ENCODE assay signal across 9 mouse cellular contexts in the genomic region with DNA sequence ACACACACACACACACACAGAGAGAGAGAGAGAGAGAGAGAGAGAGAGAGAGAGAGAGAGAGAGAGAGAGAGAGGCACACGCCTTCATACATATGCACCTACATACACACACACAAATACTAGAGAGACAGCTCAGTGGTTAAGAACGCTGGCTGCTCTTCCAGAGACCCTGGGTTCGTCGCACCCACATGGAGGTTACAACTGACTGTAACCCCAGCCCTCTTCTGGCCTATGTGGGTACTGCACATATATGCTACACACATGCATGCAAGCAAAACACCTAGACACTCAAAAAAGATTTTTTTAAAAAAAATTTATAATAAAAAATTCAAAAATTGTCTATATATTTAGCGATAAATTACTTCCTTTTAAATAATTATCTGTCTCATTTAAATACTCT. TPM values are rescaled to one million over a fixed set of nuclear protein-coding genes. Genes with fewer than 3 reads are reported as not detected.
A peak's percentile ranks its signal among the peaks of the same experiment; 100 is the strongest.
DNase-seq lines count a peak whose midpoint lies in the region; ATAC-seq lines count a peak whose summit lies in the region.
"Had no signal": no experiment of that assay in that cellular context is flagged by ENCODE, and none has a peak within 500 bp of the region (broad histone marks: within the 10 kb centered on the region; RNA-seq: fewer than 3 reads in every experiment).

No protein-coding gene starts in this region.

- ATAC-seq in limb, embryonic 11.5 days (ENCODE audit: insufficient number of reproducible peaks, low FRiP score, low TSS enrichment, low read depth), result no peak
- ATAC-seq in intestine, embryonic 15.5 days, result no peak

- H3K27me3 ChIP-seq in limb, embryonic 11.5 days (ENCODE audit: control insufficient read depth, insufficient read depth, low read length), result no peaks in the 10 kb centered on the region
- no peaks in the 10 kb centered on the region for H3K27me3 ChIP-seq in limb, embryonic 10.5 days (ENCODE audit: low read depth, poor library complexity, severe bottlenecking)
- H3K27me3 ChIP-seq in splenic B cell, adult 2 months (ENCODE audit: control insufficient read depth, insufficient read depth, low read length, poor library complexity, severe bottlenecking), result no peaks in the 10 kb centered on the region
- no peaks in the 10 kb centered on the region for H3K27me3 ChIP-seq in intestine, embryonic 15.5 days (replicated peaks)

- H3K36me3 ChIP-seq in limb, embryonic 11.5 days (ENCODE audit: control insufficient read depth, insufficient read depth, low read length), result no peaks in the 10 kb centered on the region
- H3K36me3 ChIP-seq in limb, embryonic 10.5 days, result no peaks in the 10 kb centered on the region
- no peaks in the 10 kb centered on the region for H3K36me3 ChIP-seq in splenic B cell, adult 2 months (ENCODE audit: control insufficient read depth, insufficient read depth, low read length, poor library complexity, severe bottlenecking)
- H3K36me3 ChIP-seq in intestine, embryonic 15.5 days, result no peaks in the 10 kb centered on the region

- no peaks in the 10 kb centered on the region for H3K4me1 ChIP-seq in limb, embryonic 11.5 days (ENCODE audit: control insufficient read depth, insufficient read depth, low read length)
- no peaks in the 10 kb centered on the region for H3K4me1 ChIP-seq in limb, embryonic 10.5 days
- no peaks in the 10 kb centered on the region for H3K4me1 ChIP-seq in intestine, embryonic 15.5 days (replicated peaks)

- no peak overlapping the region for H3K4me2 ChIP-seq in limb, embryonic 11.5 days (ENCODE audit: low read depth, severe bottlenecking)
- no peak overlapping the region for H3K4me2 ChIP-seq in intestine, embryonic 15.5 days (replicated peaks)

- peak; percentile 29 for DNase-seq in adrenal gland, postnatal 10 days
- DNase-seq in adrenal gland, adult 2 months, result no peak
- peak; percentile 38 for DNase-seq in limb, embryonic 11.5 days (ENCODE audit: low spot score)
- DNase-seq in limb, embryonic 10.5 days (ENCODE audit: low spot score), result no peak
- DNase-seq in embryo, embryonic 10.5 days (ENCODE audit: low spot score), result peak; percentile 43
- peak; percentile 4 for DNase-seq in splenic B cell, adult 2 months (ENCODE audit: low read depth, low spot score)
- DNase-seq in right cerebral cortex, postnatal 10 days (ENCODE audit: low spot score in 2 of 2), result no peak

- H3K9me3 ChIP-seq in limb, embryonic 11.5 days (ENCODE audit: control insufficient read depth, low read length), result no peaks in the 10 kb centered on the region
- H3K9me3 ChIP-seq in limb, embryonic 10.5 days (replicated peaks), result no peaks in the 10 kb centered on the region
- no peaks in the 10 kb centered on the region for H3K9me3 ChIP-seq in intestine, embryonic 15.5 days

- WGBS in limb, embryonic 11.5 days, result 57% methylated on average over 5 of the region's 5 CpGs
- WGBS in limb, embryonic 10.5 days, result 66% methylated on average over 5 of the region's 5 CpGs
- WGBS in intestine, embryonic 15.5 days, result 72% methylated on average over 5 of the region's 5 CpGs

- no peak overlapping the region for H3K27ac ChIP-seq in limb, embryonic 11.5 days (replicated peaks; ENCODE audit: low read depth, low read length)
- H3K27ac ChIP-seq in limb, embryonic 10.5 days, result no peak overlapping the region
- H3K27ac ChIP-seq in intestine, embryonic 15.5 days, result no peak overlapping the region
- H3K27ac ChIP-seq: macrophage had no signal

- H3K4me3 ChIP-seq in limb, embryonic 11.5 days (ENCODE audit: low read depth, low read length), result no peak overlapping the region
- no peak overlapping the region for H3K4me3 ChIP-seq in limb, embryonic 10.5 days
- no peak overlapping the region for H3K4me3 ChIP-seq in intestine, embryonic 15.5 days (replicated peaks)

- no peak overlapping the region for H3K9ac ChIP-seq in limb, embryonic 11.5 days (ENCODE audit: low read length)
- no peak overlapping the region for H3K9ac ChIP-seq in intestine, embryonic 15.5 days

RNA-seq across cellular contexts. Expression of a gene that starts 43.1 kb away (rescaled TPM):
- total RNA-seq in adrenal gland, postnatal 10 days (2021), result 10 to 100 TPM; 36.0 to 43.2 TPM
- 10 to 100 TPM; 13.7 to 17.3 TPM for total RNA-seq in adrenal gland, adult 2 months (2021)
- 1.9 and 3.1 TPM in 2 replicates for polyA plus RNA-seq in adrenal gland, adult 2 months (2012; rRNA removed)
- 0.47 and 0.77 TPM in 2 replicates for polyA plus RNA-seq in limb, embryonic 11.5 days (2014; fragmentation: Nextera tagmentation; extraction: Ambion mirVana)
- 1.1 and 1.2 TPM in 2 replicates for polyA plus RNA-seq in limb, embryonic 10.5 days (2016; fragmentation: Nextera tagmentation; extraction: Ambion mirVana)
- polyA plus RNA-seq in intestine, embryonic 15.5 days (2015; fragmentation: Nextera tagmentation; extraction: Ambion mirVana), result 9.6 and 10.0 TPM in 2 replicates
- polyA plus RNA-seq: macrophage had no signal

Comparison
In these comparisons a context has a peak if more than half of its experiments do, and no peak if none do; other contexts are left out.
1. DNase-seq: peak in adrenal gland, postnatal 10 days (single experiment), limb, embryonic 11.5 days (single experiment), embryo, embryonic 10.5 days (single experiment) and splenic B cell, adult 2 months (single experiment); none in adrenal gland, adult 2 months (single experiment), limb, embryonic 10.5 days (single experiment) and right cerebral cortex, postnatal 10 days (0 of 2).